Mouse (Mus musculus) cerebellum, postnatal 4 days (tissue): ENCODE measurements around the gene M6pr.
"Not testable (repeated sequence)": the region's sequence is repeated elsewhere in the genome, so short reads cannot be mapped to it uniquely, and the experiment has no call there.

Experiments used
- DNase-seq, 2 experiments: peaks; one replicate each; pipeline ENCODE4 v3.0.0; 2022; ENCODE audit warnings: low spot score in 2 of 2, mixed read lengths in 1 of 2

Gene M6pr

GRCm38 (mm10) chr6:122342125-122342524 lies 33.6 kb downstream of the M6pr start:
- DNase-seq: no peak

GRCm38 (mm10) chr6:122343719-122344118 lies 35.2 kb downstream of the M6pr start:
- no peak for DNase-seq

- DNase-seq: no peak
Measured at GRCm38 (mm10) chr6:122344386-122345116, 36.0 kb downstream of the M6pr start.

GRCm38 (mm10) chr6:122345731-122346130 lies 37.2 kb downstream of the M6pr start:
- no peak for DNase-seq

- DNase-seq: no peak
Measured at GRCm38 (mm10) chr6:122346399-122346798, 37.9 kb downstream of the M6pr start.

GRCm38 (mm10) chr6:122347326-122347725 lies 38.8 kb downstream of the M6pr start:
- DNase-seq: not testable (repeated sequence)

- no peak for DNase-seq
Measured at GRCm38 (mm10) chr6:122355909-122356308, 47.4 kb downstream of the M6pr start.

- no peak for DNase-seq
Measured at GRCm38 (mm10) chr6:122357089-122357488, 48.6 kb downstream of the M6pr start.

- no peak for DNase-seq
Measured at GRCm38 (mm10) chr6:122365706-122366105, 57.2 kb downstream of the M6pr start.

- no peak for DNase-seq
Measured at GRCm38 (mm10) chr6:122366287-122366686, 57.8 kb downstream of the M6pr start.

- DNase-seq: no peak
Measured at GRCm38 (mm10) chr6:122366976-122367375, 58.5 kb downstream of the M6pr start.
